Comparison of ENCODE assay signal across 29 mouse cellular contexts in the genomic region with DNA sequence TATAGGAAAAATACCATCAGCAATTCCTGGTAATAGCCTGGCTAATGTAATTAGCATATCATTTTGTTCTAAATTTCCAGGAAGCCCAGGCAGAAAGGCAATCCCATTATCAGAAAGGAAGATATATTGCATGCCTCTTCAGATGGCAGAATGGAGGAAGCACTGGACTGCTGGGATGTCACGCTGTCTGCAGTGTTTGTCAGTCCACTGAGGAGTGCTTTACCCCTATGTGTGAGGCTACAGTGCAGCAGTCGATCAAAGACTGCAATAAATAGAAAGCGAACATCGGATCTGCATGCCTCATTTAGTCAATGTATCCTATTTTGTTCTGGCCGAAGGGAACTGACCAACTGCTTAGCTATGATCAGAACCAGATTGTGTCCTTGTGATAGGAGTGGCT. TPM values are rescaled to one million over a fixed set of nuclear protein-coding genes. Genes with fewer than 3 reads are reported as not detected.
A peak's percentile ranks its signal among the peaks of the same experiment; 100 is the strongest.
DNase-seq lines count a peak whose midpoint lies in the region; ATAC-seq and TF ChIP-seq lines count a peak whose summit lies in the region.
"Had no signal": no experiment of that assay in that cellular context is flagged by ENCODE, and none has a peak within 500 bp of the region (broad histone marks: within the 10 kb centered on the region; RNA-seq: fewer than 3 reads in every experiment).

No protein-coding gene starts in this region.

- peak; percentile 18 for DNase-seq in embryo, embryonic 11 days
- DNase-seq in embryo, embryonic 10.5 days (ENCODE audit: low spot score), result no peak
- DNase-seq in hindbrain, postnatal 0 days (ENCODE audit: low spot score), result no peak
- peak; percentile 25 for DNase-seq in brain, embryonic 14.5 days (ENCODE audit: low read depth)
- no peak for DNase-seq in gastrocnemius, postnatal 36 days
- no peak for DNase-seq in frontal cortex, postnatal 10 days (ENCODE audit: low spot score in 2 of 2)
- DNase-seq: adrenal gland, postnatal 10 days; cerebellum, adult 11 months; cerebellum, adult 9-10 months; cerebellum, postnatal 36 days; heart, adult 2 months; heart, postnatal 4 days; kidney, adult 18-20 months; kidney, postnatal 25 days; liver; lung, adult 2 months; lung, postnatal 10 days; right cerebral cortex, postnatal 25 days had no signal

- peak overlapping the region; percentile 60 for H3K27ac ChIP-seq in hindbrain, embryonic 12.5 days
- no peak overlapping the region for H3K27ac ChIP-seq in hindbrain, postnatal 0 days
- no peak overlapping the region for H3K27ac ChIP-seq in neural tube, embryonic 12.5 days
- H3K27ac ChIP-seq: embryonic facial prominence, embryonic 10.5 days; embryonic facial prominence, embryonic 15.5 days; heart, adult 2 months; kidney, embryonic 15.5 days; liver, embryonic 14.5 days; midbrain, embryonic 12.5 days; stomach, embryonic 15.5 days had no signal

- no peak overlapping the region for H3K4me2 ChIP-seq in hindbrain, embryonic 12.5 days (replicated peaks)
- H3K4me2 ChIP-seq in hindbrain, postnatal 0 days (ENCODE audit: low read depth, low read length), result no peak overlapping the region
- peak overlapping the region; percentile 30; the same call in 1 of the 2 replicates for H3K4me2 ChIP-seq in neural tube, embryonic 12.5 days (replicated peaks)
- H3K4me2 ChIP-seq: embryonic facial prominence, embryonic 15.5 days; heart, embryonic 12.5 days; kidney, embryonic 15.5 days; midbrain, embryonic 12.5 days; stomach, embryonic 15.5 days had no signal

- H3K27me3 ChIP-seq in hindbrain, embryonic 12.5 days, result no peaks in the 10 kb centered on the region
- H3K27me3 ChIP-seq in hindbrain, postnatal 0 days (ENCODE audit: insufficient read depth, low read length), result no peaks in the 10 kb centered on the region
- no peaks in the 10 kb centered on the region for H3K27me3 ChIP-seq in neural tube, embryonic 12.5 days (replicated peaks)
- H3K27me3 ChIP-seq: embryonic facial prominence, embryonic 15.5 days; heart, embryonic 12.5 days; kidney, embryonic 15.5 days; midbrain, embryonic 12.5 days; Patski; stomach, embryonic 15.5 days had no signal

- H3K9me3 ChIP-seq in hindbrain, embryonic 12.5 days (replicated peaks), result no peaks in the 10 kb centered on the region
- no peaks in the 10 kb centered on the region for H3K9me3 ChIP-seq in hindbrain, postnatal 0 days (ENCODE audit: low read length)
- no peaks in the 10 kb centered on the region for H3K9me3 ChIP-seq in neural tube, embryonic 12.5 days
- H3K9me3 ChIP-seq: embryonic facial prominence, embryonic 10.5 days; embryonic facial prominence, embryonic 15.5 days; heart, embryonic 12.5 days; kidney, embryonic 15.5 days; midbrain, embryonic 12.5 days; stomach, embryonic 15.5 days had no signal

- no peaks in the 10 kb centered on the region for H3K4me1 ChIP-seq in hindbrain, embryonic 12.5 days
- H3K4me1 ChIP-seq in hindbrain, postnatal 0 days (ENCODE audit: insufficient read depth, low read length), result no peaks in the 10 kb centered on the region
- no peaks in the 10 kb centered on the region for H3K4me1 ChIP-seq in neural tube, embryonic 12.5 days
- H3K4me1 ChIP-seq: embryonic facial prominence, embryonic 15.5 days; heart, embryonic 12.5 days; kidney, embryonic 15.5 days; midbrain, embryonic 12.5 days; stomach, embryonic 15.5 days had no signal

- 41% methylated on average over 5 of the region's 5 CpGs for WGBS in hindbrain, embryonic 12.5 days
- 43% methylated on average over 5 of the region's 5 CpGs for WGBS in hindbrain, postnatal 0 days
- 10% methylated on average over 5 of the region's 5 CpGs for WGBS in neural tube, embryonic 12.5 days

- no peaks in the 10 kb centered on the region for H3K36me3 ChIP-seq in hindbrain, embryonic 12.5 days
- no peaks in the 10 kb centered on the region for H3K36me3 ChIP-seq in hindbrain, postnatal 0 days (ENCODE audit: insufficient read depth, low read length)
- H3K36me3 ChIP-seq in neural tube, embryonic 12.5 days, result no peaks in the 10 kb centered on the region
- H3K36me3 ChIP-seq: embryonic facial prominence, embryonic 10.5 days; embryonic facial prominence, embryonic 15.5 days; heart, embryonic 12.5 days; kidney, embryonic 15.5 days; midbrain, embryonic 12.5 days; stomach, embryonic 15.5 days had no signal

- TF ChIP-seq CTCF in hindbrain, postnatal 0 days (IDR thresholded peaks at IDR 0.05; ENCODE audit: low read depth), result no peak
- TF ChIP-seq CTCF in brain, embryonic 14.5 days (IDR thresholded peaks at IDR 0.05; ENCODE audit: borderline replicate concordance, extremely low read depth, insufficient read depth, insufficient read length), result no peak

- no peak overlapping the region for H3K9ac ChIP-seq in hindbrain, embryonic 12.5 days
- no peak overlapping the region for H3K9ac ChIP-seq in hindbrain, postnatal 0 days (replicated peaks; ENCODE audit: low read length)
- no peak overlapping the region for H3K9ac ChIP-seq in neural tube, embryonic 12.5 days
- H3K9ac ChIP-seq: embryonic facial prominence, embryonic 15.5 days; heart, embryonic 12.5 days; kidney, embryonic 15.5 days; liver, embryonic 14.5 days; midbrain, embryonic 12.5 days; stomach, embryonic 15.5 days had no signal

- intact Hi-C loops in gastrocnemius, postnatal 36 days (cut with DNase I), result no loop called here

- TF ChIP-seq POLR2A in brain, embryonic 14.5 days (IDR thresholded peaks at IDR 0.05; ENCODE audit: borderline replicate concordance, extremely low read depth, insufficient read depth, insufficient read length, poor library complexity, severe bottlenecking), result no peak

- no peak overlapping the region for H3K4me3 ChIP-seq in hindbrain, embryonic 12.5 days
- no peak overlapping the region for H3K4me3 ChIP-seq in hindbrain, postnatal 0 days (ENCODE audit: low read length)
- no peak overlapping the region for H3K4me3 ChIP-seq in neural tube, embryonic 12.5 days
- H3K4me3 ChIP-seq: embryonic facial prominence, embryonic 10.5 days; embryonic facial prominence, embryonic 15.5 days; heart, adult 2 months; heart, embryonic 12.5 days; kidney, embryonic 15.5 days; midbrain, embryonic 12.5 days; stomach, embryonic 15.5 days had no signal

- ATAC-seq in hindbrain, embryonic 12.5 days (ENCODE audit: low FRiP score), result peak; percentile 72; the same call in 1 of the 2 replicates
- no peak for ATAC-seq in hindbrain, postnatal 0 days
- peak; percentile 91 for ATAC-seq in neural tube, embryonic 12.5 days (ENCODE audit: low FRiP score, low read depth)
- ATAC-seq: Patski had no signal

RNA-seq across cellular contexts. Expression of gene Slc36a4, which starts 57.3 kb away (rescaled TPM):
- polyA plus RNA-seq in hindbrain, embryonic 12.5 days (2016; fragmentation: Nextera tagmentation; extraction: Ambion mirVana), result 23.6 and 24.4 TPM in 2 replicates
- total RNA-seq in hindbrain, postnatal 0 days (2014; rRNA removed), result 43.6 and 47.4 TPM in 2 replicates
- polyA plus RNA-seq in hindbrain, postnatal 0 days (2015; fragmentation: Nextera tagmentation; extraction: Ambion mirVana), result 23.7 and 26.7 TPM in 2 replicates
- 27.4 and 29.7 TPM in 2 replicates for polyA plus RNA-seq in brain, embryonic 14.5 days (2012; rRNA removed)
- polyA plus RNA-seq in neural tube, embryonic 12.5 days (2016; fragmentation: Nextera tagmentation; extraction: Ambion mirVana), result 20.6 and 22.7 TPM in 2 replicates
- total RNA-seq in gastrocnemius, postnatal 36 days (2021), result 1 to 10 TPM; 2.3 to 2.9 TPM
- total RNA-seq: MEL had no signal

Comparison
In these comparisons a context has a peak if more than half of its experiments do, and no peak if none do; other contexts are left out.
1. DNase-seq: peak in embryo, embryonic 11 days (single experiment) and brain, embryonic 14.5 days (single experiment); none in embryo, embryonic 10.5 days (single experiment), hindbrain, postnatal 0 days (single experiment), gastrocnemius, postnatal 36 days (0 of 2) and frontal cortex, postnatal 10 days (0 of 2).